Mouse (Mus musculus) ES-Bruce4 (cell line): ENCODE results near the gene Vps11.

Source experiments
- CTCF ChIP-seq: IDR thresholded peaks from one replicate; pipeline ENCODE4 v1.8.1; 2011; ENCODE audit warnings: low read depth, low read length
- EP300 ChIP-seq: IDR thresholded peaks from 2 replicates; pipeline ENCODE4 v1.6.1; 2011; ENCODE audit warnings: low read depth, low read length; ENCODE audit not compliant: insufficient read depth
- POLR2A ChIP-seq: IDR thresholded peaks from one replicate; pipeline ENCODE4 v1.8.1; 2011; ENCODE audit warnings: low read length; ENCODE audit not compliant: insufficient read depth

DNA sequence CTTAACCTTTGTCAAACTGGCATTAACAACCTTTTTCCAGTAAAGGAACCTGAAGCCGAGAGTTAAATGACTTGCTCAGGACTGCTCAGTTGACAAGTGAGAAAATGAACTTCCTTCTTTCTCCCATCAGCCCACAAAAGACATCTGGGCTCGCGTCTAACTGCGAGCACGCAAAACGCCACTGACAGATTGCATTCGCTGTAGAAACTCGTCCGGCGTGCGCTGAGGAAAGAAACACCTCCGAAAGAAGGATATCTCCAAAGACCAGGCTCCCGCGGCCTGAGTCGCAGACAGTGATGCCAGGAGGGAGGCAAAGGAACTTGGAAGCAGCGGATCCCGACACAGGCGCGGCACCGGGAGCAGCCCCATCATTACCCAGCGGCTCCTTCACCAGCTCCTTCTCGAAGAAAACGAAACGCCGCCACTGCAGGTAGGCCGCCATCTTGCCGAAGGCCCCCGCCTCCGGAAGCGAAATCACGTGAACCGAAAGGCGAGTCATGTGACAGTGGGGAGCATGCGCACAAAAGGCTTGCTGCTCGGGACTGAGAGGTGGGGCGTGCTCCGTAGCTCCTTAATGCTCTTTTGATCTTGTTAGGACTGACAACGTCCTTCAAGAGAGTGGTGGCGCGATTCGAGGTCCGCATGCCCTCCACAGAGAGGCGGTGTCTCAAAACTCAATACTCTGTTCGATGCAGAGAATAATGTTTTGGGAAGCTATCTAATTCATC, at the start of gene Vps11:
- TF ChIP-seq CTCF: no peak
- TF ChIP-seq POLR2A: peak; percentile 75
- TF ChIP-seq EP300: peak; percentile 81
